Mouse (Mus musculus): ENCODE measurements at regions not wholly inside any gene's neighbourhood (a gene's known extent, or its start where the extent isn't known, plus 50 kb on each side); places are given as distances from the start of the nearest gene placed in this dataset.

GRCm38 (mm10) chr7:128868799-128869198 is 124.1 kb downstream of the Sec23ip start:
- 96% methylated on average over 2 of the region's 2 CpGs for WGBS

GRCm38 (mm10) chr7:128884015-128884414 is 139.3 kb downstream of the Sec23ip start:
- H3K27ac ChIP-seq (ENCODE audit: low read length): no peak overlapping the region
- no peak overlapping the region for H3K4me3 ChIP-seq (replicated peaks; ENCODE audit: low read length)
- no peak for ATAC-seq
- H3K36me3 ChIP-seq (ENCODE audit: control insufficient read depth, insufficient read depth): no peaks in the 10 kb centered on the region
- no peaks in the 10 kb centered on the region for H3K27me3 ChIP-seq (replicated peaks; ENCODE audit: control insufficient read depth, insufficient read depth, low read length)
- H3K4me1 ChIP-seq (replicated peaks; ENCODE audit: control insufficient read depth, insufficient read depth, low read length): no peaks in the 10 kb centered on the region
- no peak overlapping the region for H3K4me2 ChIP-seq (ENCODE audit: low read length)
- no peaks in the 10 kb centered on the region for H3K9me3 ChIP-seq (ENCODE audit: control insufficient read depth, low read length)
- H3K9ac ChIP-seq (replicated peaks; ENCODE audit: low read depth, low read length): no peak overlapping the region
- WGBS: 58% methylated on average over 3 of the region's 3 CpGs

More at GRCm38 (mm10) chr7:128868799-128869198, 124.1 kb downstream of the Sec23ip start:
- no peak overlapping the region for H3K4me2 ChIP-seq (ENCODE audit: low read length)
- no peak overlapping the region for H3K9ac ChIP-seq (replicated peaks; ENCODE audit: low read depth, low read length)
- H3K27me3 ChIP-seq (replicated peaks; ENCODE audit: control insufficient read depth, insufficient read depth, low read length): no peaks in the 10 kb centered on the region
- H3K4me3 ChIP-seq (replicated peaks; ENCODE audit: low read length): no peak overlapping the region
- no peaks in the 10 kb centered on the region for H3K4me1 ChIP-seq (replicated peaks; ENCODE audit: control insufficient read depth, insufficient read depth, low read length)
- no peak overlapping the region for H3K27ac ChIP-seq (ENCODE audit: low read length)
- no peaks in the 10 kb centered on the region for H3K36me3 ChIP-seq (ENCODE audit: control insufficient read depth, insufficient read depth)
- no peak for ATAC-seq
- H3K9me3 ChIP-seq (ENCODE audit: control insufficient read depth, low read length): no peaks in the 10 kb centered on the region

- Histone ChIP-seq H3K36me3 (ENCODE audit: control insufficient read depth, insufficient read depth) (no peaks in the 10 kb centered on the region), H3K9ac (replicated peaks; ENCODE audit: low read depth, low read length) (no peak overlapping the region), H3K27me3 (replicated peaks; ENCODE audit: control insufficient read depth, insufficient read depth, low read length) (no peaks in the 10 kb centered on the region), H3K4me3 (replicated peaks; ENCODE audit: low read length) (no peak overlapping the region), H3K4me1 (replicated peaks; ENCODE audit: control insufficient read depth, insufficient read depth, low read length) (no peaks in the 10 kb centered on the region), H3K9me3 (ENCODE audit: control insufficient read depth, low read length) (no peaks in the 10 kb centered on the region), H3K4me2 (ENCODE audit: low read length) (no peak overlapping the region), H3K27ac (ENCODE audit: low read length) (no peak overlapping the region)
- no peak for ATAC-seq
- WGBS: 13% methylated on average over 4 of the region's 4 CpGs
Observed at GRCm38 (mm10) chr7:128885551-128885950, 140.8 kb downstream of the Sec23ip start.

- Histone ChIP-seq H3K4me3 (replicated peaks; ENCODE audit: low read length) (no peak overlapping the region), H3K27ac (ENCODE audit: low read length) (no peak overlapping the region), H3K9me3 (ENCODE audit: control insufficient read depth, low read length) (0 out of 2 replicates have a peak, but pooled peaks cover 6% of the 10 kb centered on the region), H3K9ac (replicated peaks; ENCODE audit: low read depth, low read length) (no peak overlapping the region), H3K36me3 (ENCODE audit: control insufficient read depth, insufficient read depth) (no peaks in the 10 kb centered on the region), H3K4me1 (replicated peaks; ENCODE audit: control insufficient read depth, insufficient read depth, low read length) (no peaks in the 10 kb centered on the region), H3K4me2 (ENCODE audit: low read length) (no peak overlapping the region), H3K27me3 (replicated peaks; ENCODE audit: control insufficient read depth, insufficient read depth, low read length) (no peaks in the 10 kb centered on the region)
- no peak for ATAC-seq
- WGBS: 74% methylated on average over 4 of the region's 4 CpGs
Observed at GRCm38 (mm10) chr7:128910134-128910533, 165.4 kb downstream of the Sec23ip start.

- H3K36me3 ChIP-seq (ENCODE audit: control insufficient read depth, insufficient read depth): no peaks in the 10 kb centered on the region
- H3K9me3 ChIP-seq (ENCODE audit: control insufficient read depth, low read length): no peaks in the 10 kb centered on the region
- H3K4me2 ChIP-seq (ENCODE audit: low read length): no peak overlapping the region
- no peak for ATAC-seq
- H3K9ac ChIP-seq (replicated peaks; ENCODE audit: low read depth, low read length): no peak overlapping the region
- H3K27ac ChIP-seq (ENCODE audit: low read length): no peak overlapping the region
- WGBS: 39% methylated on average over 6 of the region's 6 CpGs
- no peaks in the 10 kb centered on the region for H3K4me1 ChIP-seq (replicated peaks; ENCODE audit: control insufficient read depth, insufficient read depth, low read length)
- H3K27me3 ChIP-seq (replicated peaks; ENCODE audit: control insufficient read depth, insufficient read depth, low read length): no peaks in the 10 kb centered on the region
- H3K4me3 ChIP-seq (replicated peaks; ENCODE audit: low read length): no peak overlapping the region
Observed at GRCm38 (mm10) chr7:128937976-128938730, 193.4 kb downstream of the Sec23ip start.

- Histone ChIP-seq H3K9ac (replicated peaks; ENCODE audit: low read depth, low read length) (no peak overlapping the region), H3K4me3 (replicated peaks; ENCODE audit: low read length) (no peak overlapping the region), H3K27me3 (replicated peaks; ENCODE audit: control insufficient read depth, insufficient read depth, low read length) (no peaks in the 10 kb centered on the region), H3K4me2 (ENCODE audit: low read length) (no peak overlapping the region), H3K9me3 (ENCODE audit: control insufficient read depth, low read length) (no peaks in the 10 kb centered on the region), H3K4me1 (replicated peaks; ENCODE audit: control insufficient read depth, insufficient read depth, low read length) (no peaks in the 10 kb centered on the region; the same call in 1 of the 2 replicates), H3K36me3 (ENCODE audit: control insufficient read depth, insufficient read depth) (no peaks in the 10 kb centered on the region), H3K27ac (ENCODE audit: low read length) (no peak overlapping the region)
- peak; percentile 65; the same call in 1 of the 2 replicates for ATAC-seq
- 66% methylated on average over 5 of the region's 5 CpGs for WGBS
Observed at GRCm38 (mm10) chr7:128960575-128960974, 215.8 kb downstream of the Sec23ip start.

- Histone ChIP-seq H3K36me3 (ENCODE audit: control insufficient read depth, insufficient read depth) (no peaks in the 10 kb centered on the region), H3K27me3 (replicated peaks; ENCODE audit: control insufficient read depth, insufficient read depth, low read length) (no peaks in the 10 kb centered on the region), H3K4me1 (replicated peaks; ENCODE audit: control insufficient read depth, insufficient read depth, low read length) (no peaks in the 10 kb centered on the region), H3K4me2 (ENCODE audit: low read length) (no peak overlapping the region), H3K9me3 (ENCODE audit: control insufficient read depth, low read length) (no peaks in the 10 kb centered on the region), H3K27ac (ENCODE audit: low read length) (no peak overlapping the region), H3K9ac (replicated peaks; ENCODE audit: low read depth, low read length) (no peak overlapping the region), H3K4me3 (replicated peaks; ENCODE audit: low read length) (no peak overlapping the region)
- 83% methylated on average over 4 of the region's 4 CpGs for whole genome bisulfite sequencing
- ATAC-seq: no peak
Observed at GRCm38 (mm10) chr7:128979904-128980303, 235.2 kb downstream of the Sec23ip start.

GRCm38 (mm10) chr7:128980827-128981226 is 236.1 kb downstream of the Sec23ip start:
- Histone ChIP-seq H3K36me3 (ENCODE audit: control insufficient read depth, insufficient read depth) (no peaks in the 10 kb centered on the region), H3K4me3 (replicated peaks; ENCODE audit: low read length) (no peak overlapping the region), H3K27me3 (replicated peaks; ENCODE audit: control insufficient read depth, insufficient read depth, low read length) (no peaks in the 10 kb centered on the region), H3K27ac (ENCODE audit: low read length) (no peak overlapping the region), H3K4me2 (ENCODE audit: low read length) (no peak overlapping the region), H3K4me1 (replicated peaks; ENCODE audit: control insufficient read depth, insufficient read depth, low read length) (no peaks in the 10 kb centered on the region), H3K9me3 (ENCODE audit: control insufficient read depth, low read length) (no peaks in the 10 kb centered on the region), H3K9ac (replicated peaks; ENCODE audit: low read depth, low read length) (no peak overlapping the region)
- 36% methylated on average over 7 of the region's 7 CpGs for WGBS
- no peak for ATAC-seq

- Histone ChIP-seq H3K9me3 (ENCODE audit: control insufficient read depth, low read length) (no peaks in the 10 kb centered on the region), H3K27ac (ENCODE audit: low read length) (no peak overlapping the region), H3K27me3 (replicated peaks; ENCODE audit: control insufficient read depth, insufficient read depth, low read length) (no peaks in the 10 kb centered on the region), H3K4me1 (replicated peaks; ENCODE audit: control insufficient read depth, insufficient read depth, low read length) (no peaks in the 10 kb centered on the region), H3K4me2 (ENCODE audit: low read length) (no peak overlapping the region), H3K36me3 (ENCODE audit: control insufficient read depth, insufficient read depth) (no peaks in the 10 kb centered on the region), H3K4me3 (replicated peaks; ENCODE audit: low read length) (no peak overlapping the region), H3K9ac (replicated peaks; ENCODE audit: low read depth, low read length) (no peak overlapping the region)
- no peak for ATAC-seq
- WGBS: 80% methylated on average over 4 of the region's 4 CpGs
Observed at GRCm38 (mm10) chr7:128998759-128999158, 254.0 kb downstream of the Sec23ip start.

Data from forebrain, embryonic 16.5 days (tissue).